In the genomic region with DNA sequence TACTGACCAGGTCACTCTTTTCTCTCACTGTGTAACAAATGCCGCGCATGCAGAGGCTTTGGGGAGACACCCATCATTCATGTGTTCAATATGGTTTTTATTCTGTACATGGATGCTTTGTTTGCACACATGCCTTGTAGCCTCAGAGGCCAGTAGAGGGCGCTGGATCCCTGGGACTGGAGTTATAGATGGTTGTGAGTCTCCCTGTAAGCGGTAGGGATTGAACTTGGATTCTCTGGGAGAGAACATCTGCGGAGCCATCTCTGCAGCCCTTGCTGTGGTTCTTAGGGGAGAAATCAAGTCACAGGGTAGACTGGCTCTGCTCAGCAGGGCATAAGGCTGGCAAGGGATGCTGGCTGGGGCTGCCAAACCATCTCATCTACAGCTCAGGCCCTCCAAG, we compare ENCODE assay signal across 8 mouse cellular contexts.
DNase-seq lines count a peak whose midpoint lies in the region; ATAC-seq and TF ChIP-seq lines count a peak whose summit lies in the region.

No protein-coding gene starts in this region.

- TF ChIP-seq EP300 in lung, postnatal 0 days (IDR thresholded peaks at IDR 0.05) = no peak

- TF ChIP-seq CTCF in E14TG2a.4 (conservative IDR thresholded peaks at IDR 0.05; ENCODE audit: low read length) = peak; percentile 90
- TF ChIP-seq CTCF in lung, postnatal 0 days (IDR thresholded peaks at IDR 0.05) = peak; percentile 72

- no peaks in the 10 kb centered on the region for H3K27me3 ChIP-seq in E14TG2a.4 (ENCODE audit: insufficient read depth, low read length)
- H3K27me3 ChIP-seq in forebrain, embryonic 15.5 days = no peaks in the 10 kb centered on the region
- H3K27me3 ChIP-seq in lung, postnatal 0 days (replicated peaks; ENCODE audit: insufficient read depth, low read length) = no peaks in the 10 kb centered on the region

- 47% methylated on average over 5 of the region's 5 CpGs for WGBS in forebrain, embryonic 15.5 days
- WGBS in lung, postnatal 0 days = 60% methylated on average over 5 of the region's 5 CpGs

- peaks cover 14% of the 10 kb centered on the region; the same call in 1 of the 2 replicates for H3K4me1 ChIP-seq in E14TG2a.4 (replicated peaks; ENCODE audit: low read depth, low read length)
- H3K4me1 ChIP-seq in forebrain, embryonic 15.5 days = peaks cover 14% of the 10 kb centered on the region
- 0 out of 2 replicates have a peak, but pooled peaks cover 5% of the 10 kb centered on the region for H3K4me1 ChIP-seq in lung, postnatal 0 days (ENCODE audit: insufficient read depth, low read depth, low read length)

- no peak overlapping the region for H3K4me2 ChIP-seq in forebrain, embryonic 15.5 days (replicated peaks)
- H3K4me2 ChIP-seq in lung, postnatal 0 days (replicated peaks; ENCODE audit: low read depth, low read length) = no peak overlapping the region

- H3K27ac ChIP-seq in forebrain, embryonic 15.5 days (replicated peaks) = no peak overlapping the region
- no peak overlapping the region for H3K27ac ChIP-seq in lung, postnatal 0 days (ENCODE audit: low read length)

- ATAC-seq in forebrain, embryonic 15.5 days (replicated peaks) = peak; percentile 53
- ATAC-seq in lung, postnatal 0 days = no peak

- H3K4me3 ChIP-seq in E14TG2a.4 (replicated peaks; ENCODE audit: low read length) = no peak overlapping the region
- H3K4me3 ChIP-seq in forebrain, embryonic 15.5 days = no peak overlapping the region
- no peak overlapping the region for H3K4me3 ChIP-seq in lung, postnatal 0 days (ENCODE audit: low read depth, low read length)

- no peaks in the 10 kb centered on the region for H3K36me3 ChIP-seq in E14TG2a.4 (ENCODE audit: insufficient read depth, low read length)
- no peaks in the 10 kb centered on the region for H3K36me3 ChIP-seq in forebrain, embryonic 15.5 days
- no peaks in the 10 kb centered on the region for H3K36me3 ChIP-seq in lung, postnatal 0 days (ENCODE audit: insufficient read depth, low read length)

- peak; percentile 81 for DNase-seq in 416B (ENCODE audit: low read depth)
- DNase-seq in cerebellum, adult 11-12 months = peak; percentile 18
- peak; percentile 78 for DNase-seq in kidney, postnatal 10 days
- peak; percentile 33 for DNase-seq in lung, postnatal 0 days (ENCODE audit: low spot score)
- peak; percentile 69 for DNase-seq in right cerebral cortex, adult 18-20 months
- DNase-seq in yolk sac, embryonic 10.5 days (ENCODE audit: low spot score) = no peak

- no peaks in the 10 kb centered on the region for H3K9me3 ChIP-seq in E14TG2a.4 (ENCODE audit: low read length)
- H3K9me3 ChIP-seq in forebrain, embryonic 15.5 days = no peaks in the 10 kb centered on the region
- no peaks in the 10 kb centered on the region for H3K9me3 ChIP-seq in lung, postnatal 0 days (ENCODE audit: low read length)

- no peak overlapping the region for H3K9ac ChIP-seq in forebrain, embryonic 15.5 days (replicated peaks)
- no peak overlapping the region for H3K9ac ChIP-seq in lung, postnatal 0 days (replicated peaks; ENCODE audit: low read depth)
